In genomic region chr4:101686227-101686810, GRCm38 (mm10) we compare ENCODE assay signal across 18 mouse cellular contexts. TPM values are rescaled to one million over a fixed set of nuclear protein-coding genes. Genes with fewer than 3 reads are reported as not detected.
"Had no signal": no experiment of that assay in that cellular context is flagged by ENCODE, and none has a peak within 500 bp of the region (broad histone marks: within the 10 kb centered on the region; RNA-seq: fewer than 3 reads in every experiment).

No protein-coding gene starts in this region.

- H3K4me3 ChIP-seq: intestine, embryonic 15.5 days; kidney, embryonic 15.5 days; left cerebral cortex, adult 2 months; limb, embryonic 10.5 days; midbrain, embryonic 10.5 days; myocyte; neural tube, embryonic 15.5 days had no signal

- DNase-seq: kidney, adult 2 months; kidney, postnatal 14 days; lung, adult 2 months; lung, postnatal 10 days; midbrain, embryonic 14.5 days; right cerebral cortex, adult 18-20 months; right cerebral cortex, postnatal 25 days; thymus, adult 18-20 months; thymus, postnatal 14 days had no signal

- H3K4me1 ChIP-seq: intestine, embryonic 15.5 days; kidney, embryonic 15.5 days; limb, embryonic 10.5 days; midbrain, embryonic 10.5 days; neural tube, embryonic 15.5 days had no signal

- H3K9me3 ChIP-seq: intestine, embryonic 15.5 days; kidney, embryonic 15.5 days; limb, embryonic 10.5 days; midbrain, embryonic 10.5 days; neural tube, embryonic 15.5 days had no signal

- H3K36me3 ChIP-seq: intestine, embryonic 15.5 days; kidney, embryonic 15.5 days; limb, embryonic 10.5 days; midbrain, embryonic 10.5 days; neural tube, embryonic 15.5 days had no signal

- H3K4me2 ChIP-seq: intestine, embryonic 15.5 days; kidney, embryonic 15.5 days; neural tube, embryonic 15.5 days had no signal

- H3K27ac ChIP-seq: intestine, embryonic 15.5 days; kidney, embryonic 15.5 days; left cerebral cortex, adult 2 months; limb, embryonic 10.5 days; liver, embryonic 14.5 days; macrophage; midbrain, embryonic 10.5 days; neural tube, embryonic 15.5 days had no signal

- H3K27me3 ChIP-seq: intestine, embryonic 15.5 days; kidney, embryonic 15.5 days; neural tube, embryonic 15.5 days had no signal

- H3K9ac ChIP-seq: intestine, embryonic 15.5 days; kidney, embryonic 15.5 days; liver, embryonic 14.5 days; neural tube, embryonic 15.5 days had no signal

- ATAC-seq: intestine, embryonic 15.5 days had no signal

RNA-seq across cellular contexts. Expression of gene Lepr, which starts 30.9 kb away (rescaled TPM):
- polyA plus RNA-seq: macrophage had no signal
